Mouse (Mus musculus): ENCODE data around the gene Pdcd1lg2.
A peak's percentile ranks its signal among the peaks of the same experiment; 100 is the strongest.

DNA sequence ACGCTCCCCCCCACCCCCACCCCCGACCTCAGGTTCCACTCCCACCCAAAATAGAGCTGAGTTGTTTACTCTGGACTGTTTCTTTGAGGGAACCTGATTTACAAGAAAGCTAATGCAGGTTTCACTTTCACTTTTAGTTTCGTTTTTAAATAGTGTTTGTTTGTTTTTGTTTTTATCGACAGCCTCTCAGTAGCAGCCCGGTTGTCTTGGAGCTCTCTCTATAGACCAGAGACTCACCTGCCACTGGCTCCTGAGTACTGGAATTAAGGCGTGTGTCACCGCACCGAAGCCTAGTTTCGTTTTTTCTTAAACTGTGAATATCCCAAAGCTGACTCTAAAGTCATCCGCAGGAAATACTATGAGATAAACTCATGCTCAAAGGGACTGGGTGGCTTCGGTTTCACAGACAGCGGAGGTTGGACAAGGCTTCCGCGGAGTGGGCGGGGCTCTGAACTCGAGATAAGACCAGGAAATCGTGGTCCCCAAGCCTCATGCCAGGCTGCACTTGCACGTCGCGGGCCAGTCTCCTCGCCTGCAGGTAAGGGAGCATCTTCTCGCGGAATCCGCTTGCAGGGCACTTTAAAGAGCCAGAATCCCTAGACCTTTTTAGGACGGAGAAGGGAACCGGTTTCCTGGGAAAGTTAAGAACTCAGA is 43.6 kb upstream of the Pdcd1lg2 start, which contains the start of the genes Plgrkt and Cd274:
- TF ChIP-seq CTCF (IDR thresholded peaks at IDR 0.05; ENCODE audit: low read depth, low read length) (no peak), POLR2A (IDR thresholded peaks at IDR 0.05; ENCODE audit: extremely low read depth, insufficient read depth, low read length) (0 out of 2 replicates have a peak, but pooled peaks have one; percentile 11)
